Mouse (Mus musculus) intestine, postnatal 0 days (tissue): ENCODE data around the gene Icam4. TPM values are rescaled to one million over a fixed set of nuclear protein-coding genes. Genes with fewer than 3 reads are reported as not detected.
A peak's percentile ranks its signal among the peaks of the same experiment; 100 is the strongest.

Source experiments
- ATAC-seq: fragments of 200-750 bp; cut with Nextera tagmentation; 2 replicates; pipeline ENCODE4 v1.8.0; 2017; ENCODE audit warnings: mild to moderate bottlenecking, moderate TSS enrichment, moderate library complexity
- H3K27ac ChIP-seq: fragments of 300-500 bp; sonication (generic); 2 replicates; pipeline ENCODE4 v1.5.1; 2014; ENCODE audit warnings: mild to moderate bottlenecking, low read depth, low read length, moderate library complexity
- H3K27me3 ChIP-seq: fragments of 300-500 bp; sonication (generic); replicated peaks from 2 replicates; pipeline ENCODE4 v1.6.1; 2014; ENCODE audit warnings: low read length, mixed read lengths; ENCODE audit not compliant: control insufficient read depth, insufficient read depth
- H3K36me3 ChIP-seq: fragments of 300-500 bp; sonication (generic); 2 replicates; pipeline ENCODE4 v1.6.1; 2014; ENCODE audit warnings: mild to moderate bottlenecking, moderate library complexity; ENCODE audit not compliant: control insufficient read depth, insufficient read depth
- H3K4me1 ChIP-seq: fragments of 300-500 bp; sonication (generic); replicated peaks from 2 replicates; pipeline ENCODE4 v1.6.1; 2014; ENCODE audit warnings: antibody characterized with exemption, low read length, mixed read lengths; ENCODE audit not compliant: control insufficient read depth, insufficient read depth
- H3K4me2 ChIP-seq: fragments of 300-500 bp; sonication (generic); replicated peaks from 2 replicates; pipeline ENCODE4 v1.6.1; 2014; ENCODE audit warnings: low read depth, mild to moderate bottlenecking, moderate library complexity
- H3K4me3 ChIP-seq: fragments of 300-500 bp; sonication (generic); 2 replicates; pipeline ENCODE4 v1.5.1; 2014; ENCODE audit warnings: low read depth, low read length
- H3K9ac ChIP-seq: fragments of 300-500 bp; sonication (generic); 2 replicates; pipeline ENCODE4 v1.6.1; 2014; ENCODE audit warnings: mild to moderate bottlenecking, low read depth, low read length
- H3K9me3 ChIP-seq: fragments of 300-500 bp; sonication (generic); 2 replicates; pipeline ENCODE4 v1.6.1; 2016; ENCODE audit warnings: mixed run types; ENCODE audit not compliant: control insufficient read depth
- CTCF ChIP-seq: sonication (generic); IDR thresholded peaks from 2 replicates; pipeline ENCODE4 v1.5.1; 2016; ENCODE audit warnings: low read depth, mild to moderate bottlenecking, control low read depth, antibody characterized with exemption, moderate library complexity
- WGBS: fragments of 180-500 bp; shearing (Covaris S2); extraction: QIAGEN DNeasy Blood & Tissue Kit; methylation state at CpG from one replicate; pipeline ENCODE4 v1.1.7; 2014; 5-methylcytosine and 5-hydroxymethylcytosine counted together
- polyA plus RNA-seq: library from polyadenylated mRNA; unstranded; fragments of >200 nt; fragmentation: Nextera tagmentation; extraction: Ambion mirVana; gene quantifications from 2 replicates; pipeline ENCODE4 v1.2.1, GENCODE M21; 2015

Icam4 gene
- polyA plus RNA-seq, 1 experiment from 2014 or later: 0.12 TPM

- H3K9ac ChIP-seq: peak overlapping the region; percentile 26
- peaks cover 8% of the 10 kb centered on the region; the same call in 1 of the 2 replicates for H3K36me3 ChIP-seq
- H3K4me2 ChIP-seq: peak overlapping the region; percentile 95
- H3K4me3 ChIP-seq: peak overlapping the region; percentile 53
- under 1% methylated on average over 36 of the region's 36 CpGs for WGBS
- H3K27ac ChIP-seq: no peak overlapping the region; the same call in 1 of the 2 replicates
- TF ChIP-seq CTCF: no peak
- H3K4me1 ChIP-seq: peaks cover 20% of the 10 kb centered on the region
- peak; percentile 23 for ATAC-seq
- H3K27me3 ChIP-seq: peaks cover 45% of the 10 kb centered on the region
- no peaks in the 10 kb centered on the region for H3K9me3 ChIP-seq
Observed at GRCm38 (mm10) chr9:21031251-21031895, 2.2 kb downstream of the Icam4 start.

- H3K4me3 ChIP-seq: peak within 1 kb of the TSS; percentile 53
- H3K27me3 ChIP-seq: peaks cover 50% of the 10 kb centered on the region
- H3K9me3 ChIP-seq: no peaks in the 10 kb centered on the region
- peak within 1 kb of the TSS; percentile 95 for H3K4me2 ChIP-seq
- no peak for TF ChIP-seq CTCF
- peaks cover 20% of the 10 kb centered on the region for H3K4me1 ChIP-seq
- H3K9ac ChIP-seq: peak within 1 kb of the TSS; percentile 42
- peaks cover 8% of the 10 kb centered on the region; the same call in 1 of the 2 replicates for H3K36me3 ChIP-seq
- no peak for ATAC-seq
- H3K27ac ChIP-seq: no peak within 1 kb of the TSS; the same call in 1 of the 2 replicates
- WGBS: under 1% methylated on average over 31 of the region's 35 CpGs
Observed at GRCm38 (mm10) chr9:21031896-21032351, 2.8 kb downstream of the Icam4 start, which contains the start of gene Icam5. Gene Icam5, plus strand, starts transcription at chr9:21032073.

GRCm38 (mm10) chr9:21032491-21032890 is 3.3 kb downstream of the Icam4 start:
- Histone ChIP-seq H3K4me2 (peak overlapping the region; percentile 95), H3K4me3 (peak overlapping the region; percentile 53), H3K27me3 (peaks cover 56% of the 10 kb centered on the region), H3K9ac (no peak overlapping the region), H3K36me3 (peaks cover 6% of the 10 kb centered on the region; the same call in 1 of the 2 replicates), H3K27ac (no peak overlapping the region), H3K9me3 (no peaks in the 10 kb centered on the region), H3K4me1 (peaks cover 20% of the 10 kb centered on the region)
- WGBS: 4% methylated on average over 7 of the region's 7 CpGs
- no peak for ATAC-seq
- no peak for TF ChIP-seq CTCF

GRCm38 (mm10) chr9:21033136-21033535 is 4.0 kb downstream of the Icam4 start:
- peak overlapping the region; percentile 42; the same call in 1 of the 2 replicates for H3K9ac ChIP-seq
- H3K4me2 ChIP-seq: peak overlapping the region; percentile 95
- WGBS: under 1% methylated on average over 34 of the region's 34 CpGs
- H3K27ac ChIP-seq: no peak overlapping the region
- peaks cover 62% of the 10 kb centered on the region for H3K27me3 ChIP-seq
- no peak for TF ChIP-seq CTCF
- H3K4me1 ChIP-seq: peaks cover 23% of the 10 kb centered on the region
- peak overlapping the region; percentile 53 for H3K4me3 ChIP-seq
- 0 out of 2 replicates have a peak, but pooled peaks cover 1% of the 10 kb centered on the region for H3K36me3 ChIP-seq
- no peaks in the 10 kb centered on the region for H3K9me3 ChIP-seq
- ATAC-seq: peak; percentile 55

- Histone ChIP-seq H3K4me3 (no peak overlapping the region), H3K27ac (no peak overlapping the region), H3K27me3 (peaks cover 70% of the 10 kb centered on the region), H3K36me3 (no peaks in the 10 kb centered on the region), H3K9ac (no peak overlapping the region), H3K4me1 (peaks cover 23% of the 10 kb centered on the region), H3K4me2 (0 out of 2 replicates have a peak overlapping the region, but pooled peaks have one; percentile 9), H3K9me3 (no peaks in the 10 kb centered on the region)
- WGBS: 7% methylated on average over 17 of the region's 17 CpGs
- no peak for TF ChIP-seq CTCF
- no peak for ATAC-seq
Observed at GRCm38 (mm10) chr9:21034481-21035085, 5.4 kb downstream of the Icam4 start.

GRCm38 (mm10) chr9:21035586-21035985 is 6.4 kb downstream of the Icam4 start:
- Histone ChIP-seq H3K4me1 (peaks cover 19% of the 10 kb centered on the region), H3K9me3 (no peaks in the 10 kb centered on the region), H3K36me3 (no peaks in the 10 kb centered on the region), H3K4me2 (no peak overlapping the region), H3K9ac (no peak overlapping the region), H3K4me3 (no peak overlapping the region), H3K27me3 (peaks cover 70% of the 10 kb centered on the region), H3K27ac (no peak overlapping the region)
- no peak for ATAC-seq
- no peak for TF ChIP-seq CTCF
- WGBS: 34% methylated on average over 9 of the region's 9 CpGs
